Comparison of ENCODE assay signal across 24 mouse cellular contexts in genomic region chr13:111055817-111056216, GRCm38 (mm10).
"Had no signal": no experiment of that assay in that cellular context is flagged by ENCODE, and none has a peak within 500 bp of the region (broad histone marks: within the 10 kb centered on the region; RNA-seq: fewer than 3 reads in every experiment).

No protein-coding gene starts in this region.

- H3K4me1 ChIP-seq: heart, embryonic 10.5 days; heart, embryonic 12.5 days; hindbrain, embryonic 10.5 days; hindbrain, embryonic 13.5 days; hindbrain, embryonic 15.5 days; kidney, embryonic 15.5 days; limb, embryonic 15.5 days; liver, embryonic 12.5 days had no signal

- H3K9me3 ChIP-seq: heart, embryonic 10.5 days; hindbrain, embryonic 10.5 days; hindbrain, embryonic 13.5 days; hindbrain, embryonic 15.5 days; kidney, embryonic 15.5 days; limb, embryonic 15.5 days; liver, embryonic 12.5 days had no signal

- ATAC-seq: hindbrain, postnatal 0 days; intestine, embryonic 16.5 days; liver, embryonic 12.5 days had no signal

- DNase-seq: gastrocnemius, postnatal 14 days; heart, adult 18-20 months; heart, postnatal 10 days; heart, postnatal 4 days; kidney, adult 11 months; kidney, adult 2 months; kidney, adult 9 months; kidney, postnatal 14 days; kidney, postnatal 36 days; layer of hippocampus, adult 9-11 months; layer of hippocampus, postnatal 36 days; left cerebral cortex, postnatal 4 days had no signal

- H3K9ac ChIP-seq: heart, embryonic 12.5 days; hindbrain, embryonic 13.5 days; hindbrain, embryonic 15.5 days; kidney, embryonic 15.5 days; limb, embryonic 15.5 days; liver, embryonic 12.5 days; liver, embryonic 14.5 days had no signal

- H3K27me3 ChIP-seq: heart, embryonic 12.5 days; hindbrain, embryonic 13.5 days; hindbrain, embryonic 15.5 days; kidney, embryonic 15.5 days; limb, embryonic 15.5 days; liver, embryonic 12.5 days had no signal

- H3K4me2 ChIP-seq: heart, embryonic 12.5 days; hindbrain, embryonic 13.5 days; hindbrain, embryonic 15.5 days; kidney, embryonic 15.5 days; limb, embryonic 15.5 days; liver, embryonic 12.5 days had no signal

- H3K27ac ChIP-seq: heart, embryonic 10.5 days; hindbrain, embryonic 10.5 days; hindbrain, embryonic 13.5 days; hindbrain, embryonic 15.5 days; hindbrain, postnatal 0 days; kidney, embryonic 15.5 days; kidney, postnatal 0 days; limb, embryonic 15.5 days; liver, embryonic 12.5 days; liver, embryonic 14.5 days had no signal

- H3K4me3 ChIP-seq: heart, embryonic 10.5 days; heart, embryonic 12.5 days; hindbrain, embryonic 10.5 days; hindbrain, embryonic 13.5 days; hindbrain, embryonic 15.5 days; kidney, embryonic 15.5 days; limb, embryonic 15.5 days; liver, embryonic 12.5 days had no signal

- H3K36me3 ChIP-seq: heart, embryonic 10.5 days; heart, embryonic 12.5 days; hindbrain, embryonic 10.5 days; hindbrain, embryonic 13.5 days; hindbrain, embryonic 15.5 days; kidney, embryonic 15.5 days; limb, embryonic 15.5 days; liver, embryonic 12.5 days had no signal
